In the genomic region with DNA sequence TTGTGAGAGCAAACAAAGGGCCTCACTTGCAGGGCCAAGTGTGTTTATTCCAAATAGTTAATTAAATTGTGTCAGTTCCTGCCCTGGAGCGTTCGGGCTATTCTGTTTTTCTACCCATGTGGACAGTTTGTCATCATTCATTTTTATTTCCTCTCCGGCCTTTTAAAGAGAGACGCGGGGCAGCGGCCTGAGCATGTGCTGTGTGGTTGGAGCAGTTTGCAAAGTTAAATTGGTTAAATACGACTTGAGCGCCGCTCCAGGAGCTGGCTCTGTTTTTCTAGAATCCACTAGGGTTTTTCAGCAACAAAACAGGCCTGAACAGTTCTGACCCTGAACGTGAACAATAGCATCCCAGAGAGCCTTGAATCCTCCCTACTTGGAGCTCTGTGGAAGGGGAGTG, we compare ENCODE assay signal across 15 mouse cellular contexts.
DNase-seq lines count a peak whose midpoint lies in the region; ATAC-seq and TF ChIP-seq lines count a peak whose summit lies in the region.
"Had no signal": no experiment of that assay in that cellular context is flagged by ENCODE, and none has a peak within 500 bp of the region (broad histone marks: within the 10 kb centered on the region; RNA-seq: fewer than 3 reads in every experiment).

No protein-coding gene starts in this region.

- H3K36me3 ChIP-seq in limb, embryonic 13.5 days, result no peaks in the 10 kb centered on the region; the same call in 1 of the 2 replicates
- H3K36me3 ChIP-seq in midbrain, postnatal 0 days (ENCODE audit: insufficient read depth, low read length), result no peaks in the 10 kb centered on the region
- H3K36me3 ChIP-seq: liver, embryonic 13.5 days; stomach, embryonic 15.5 days had no signal

- no peak for TF ChIP-seq CTCF in layer of hippocampus, adult 2 months (conservative IDR thresholded peaks at IDR 0.05)
- no peak for TF ChIP-seq CTCF in midbrain, postnatal 0 days (IDR thresholded peaks at IDR 0.05)

- peak; percentile 48 to 82 for DNase-seq in adrenal gland, adult (ENCODE audit: inconsistent age in 2 of 2, low spot score in 1 of 2)
- no peak for DNase-seq in adrenal gland, postnatal 25 days
- no peak for DNase-seq in layer of hippocampus, adult 2 months (ENCODE audit: low spot score in 2 of 2)
- DNase-seq in layer of hippocampus, adult 9-11 months, result no peak
- peak; percentile 22 to 23 for DNase-seq in gastrocnemius, postnatal 36 days
- DNase-seq in lung, postnatal 10 days, result no peak
- DNase-seq in midbrain, postnatal 0 days (ENCODE audit: low spot score), result no peak
- DNase-seq: heart, adult 11 months; liver, embryonic 13.5 days; right cerebral cortex, postnatal 14 days had no signal

- ATAC-seq in limb, embryonic 13.5 days (ENCODE audit: low FRiP score, low read depth), result no peak
- no peak for ATAC-seq in midbrain, postnatal 0 days (ENCODE audit: low FRiP score)
- ATAC-seq: forebrain, embryonic 13.5 days had no signal

- H3K9ac ChIP-seq in limb, embryonic 13.5 days, result no peak overlapping the region
- H3K9ac ChIP-seq in midbrain, postnatal 0 days (replicated peaks; ENCODE audit: low read length, poor library complexity, severe bottlenecking), result no peak overlapping the region
- H3K9ac ChIP-seq: forebrain, embryonic 13.5 days; liver, embryonic 13.5 days; stomach, embryonic 15.5 days had no signal

- intact Hi-C loops in gastrocnemius, postnatal 36 days (cut with DNase I), result no loop called here

- peak overlapping the region; percentile 92 for H3K27ac ChIP-seq in layer of hippocampus, adult 2 months
- H3K27ac ChIP-seq in limb, embryonic 13.5 days, result no peak overlapping the region
- no peak overlapping the region for H3K27ac ChIP-seq in midbrain, postnatal 0 days (ENCODE audit: low read depth, low read length)
- H3K27ac ChIP-seq: forebrain, embryonic 13.5 days; liver, embryonic 13.5 days; macrophage; stomach, embryonic 15.5 days had no signal

- 4% methylated on average over 10 of the region's 10 CpGs for WGBS in limb, embryonic 13.5 days
- WGBS in midbrain, postnatal 0 days, result 56% methylated on average over 10 of the region's 10 CpGs

- H3K4me3 ChIP-seq in layer of hippocampus, adult 2 months, result no peak overlapping the region
- no peak overlapping the region for H3K4me3 ChIP-seq in limb, embryonic 13.5 days
- no peak overlapping the region for H3K4me3 ChIP-seq in midbrain, postnatal 0 days (ENCODE audit: low read depth, low read length)
- H3K4me3 ChIP-seq: forebrain, embryonic 13.5 days; liver, embryonic 13.5 days; myocyte; stomach, embryonic 15.5 days had no signal

- H3K4me2 ChIP-seq in limb, embryonic 13.5 days (replicated peaks), result peak overlapping the region; percentile 30
- no peak overlapping the region for H3K4me2 ChIP-seq in midbrain, postnatal 0 days (ENCODE audit: low read depth, low read length, poor library complexity, severe bottlenecking)
- H3K4me2 ChIP-seq: forebrain, embryonic 13.5 days; liver, embryonic 13.5 days; stomach, embryonic 15.5 days had no signal

- H3K27me3 ChIP-seq in limb, embryonic 13.5 days, result peaks cover 9% of the 10 kb centered on the region; the same call in 1 of the 2 replicates
- H3K27me3 ChIP-seq in midbrain, postnatal 0 days (ENCODE audit: insufficient read depth, low read length), result no peaks in the 10 kb centered on the region
- H3K27me3 ChIP-seq: liver, embryonic 13.5 days; stomach, embryonic 15.5 days had no signal

- H3K9me3 ChIP-seq in limb, embryonic 13.5 days, result no peaks in the 10 kb centered on the region
- H3K9me3 ChIP-seq in midbrain, postnatal 0 days (ENCODE audit: low read length), result no peaks in the 10 kb centered on the region
- H3K9me3 ChIP-seq: forebrain, embryonic 13.5 days; liver, embryonic 13.5 days; stomach, embryonic 15.5 days had no signal

- H3K4me1 ChIP-seq in limb, embryonic 13.5 days, result peaks cover 77% of the 10 kb centered on the region
- H3K4me1 ChIP-seq in midbrain, postnatal 0 days (ENCODE audit: insufficient read depth, low read length), result no peaks in the 10 kb centered on the region
- H3K4me1 ChIP-seq: liver, embryonic 13.5 days; stomach, embryonic 15.5 days had no signal

Comparison
In these comparisons a context has a peak if more than half of its experiments do, and no peak if none do; other contexts are left out.
1. DNase-seq: peak in adrenal gland, adult (2 of 2) and gastrocnemius, postnatal 36 days (2 of 2); none in adrenal gland, postnatal 25 days (single experiment), layer of hippocampus, adult 2 months (0 of 2), layer of hippocampus, adult 9-11 months (single experiment), lung, postnatal 10 days (single experiment) and midbrain, postnatal 0 days (single experiment).